36 mouse cellular contexts compared by ENCODE assay signal in genomic region chr11:4641185-4641584, GRCm38 (mm10). TPM values are rescaled to one million over a fixed set of nuclear protein-coding genes. Genes with fewer than 3 reads are reported as not detected.
"Had no signal": no experiment of that assay in that cellular context is flagged by ENCODE, and none has a peak within 500 bp of the region (broad histone marks: within the 10 kb centered on the region; RNA-seq: fewer than 3 reads in every experiment).

No protein-coding gene starts in this region.

- H3K27ac ChIP-seq: gastrocnemius, adult 2 months; heart, adult 2 months; heart, embryonic 13.5 days; heart, embryonic 15.5 days; hindbrain, embryonic 14.5 days; intestine, embryonic 15.5 days; layer of hippocampus, adult 2 months; left cerebral cortex, adult 2 months; limb, embryonic 10.5 days; limb, embryonic 12.5 days had no signal

- H3K27me3 ChIP-seq: heart, embryonic 13.5 days; heart, embryonic 15.5 days; intestine, embryonic 15.5 days; limb, embryonic 12.5 days had no signal

- H3K4me3 ChIP-seq: gastrocnemius, adult 2 months; heart, adult 2 months; heart, embryonic 13.5 days; heart, embryonic 15.5 days; intestine, embryonic 15.5 days; layer of hippocampus, adult 2 months; left cerebral cortex, adult 2 months; limb, embryonic 10.5 days; limb, embryonic 12.5 days had no signal

- H3K36me3 ChIP-seq: heart, embryonic 15.5 days had no signal

- DNase-seq: gastrocnemius, adult 2 months; gastrocnemius, postnatal 10 days; gastrocnemius, postnatal 36 days; heart, adult 11 months; heart, adult 2 months; heart, postnatal 4 days; kidney, adult 18-20 months; kidney, adult 8-10 months; kidney, postnatal 10 days; kidney, postnatal 25 days; kidney, postnatal 4 days had no signal

- ATAC-seq: forebrain, embryonic 16.5 days; hindbrain, embryonic 16.5 days; inflammation-experienced regulatory T-cells, adult 6 months; intestine, embryonic 15.5 days; intestine, postnatal 0 days had no signal

- H3K9ac ChIP-seq: heart, embryonic 13.5 days; heart, embryonic 15.5 days; hindbrain, embryonic 14.5 days; intestine, embryonic 15.5 days; limb, embryonic 12.5 days had no signal

- H3K4me2 ChIP-seq: heart, embryonic 11.5 days; heart, embryonic 13.5 days; heart, embryonic 15.5 days; hindbrain, embryonic 14.5 days; intestine, embryonic 15.5 days; limb, embryonic 12.5 days had no signal

- H3K9me3 ChIP-seq: heart, embryonic 13.5 days; heart, embryonic 15.5 days; intestine, embryonic 15.5 days; limb, embryonic 10.5 days; limb, embryonic 12.5 days had no signal

RNA-seq across cellular contexts. Expression of gene Gm11032, which starts 21.3 kb away (rescaled TPM):
- total RNA-seq: gastrocnemius, adult 2 months; gastrocnemius, postnatal 10 days; gastrocnemius, postnatal 36 days; heart, adult 2 months; heart, postnatal 25 days; heart, postnatal 4 days; layer of hippocampus, adult 2 months; layer of hippocampus, postnatal 10 days; layer of hippocampus, postnatal 25 days; left cerebral cortex, adult 2 months; left cerebral cortex, postnatal 14 days; left cerebral cortex, postnatal 36 days had no signal
- polyA plus RNA-seq: forebrain, embryonic 16.5 days; frontal cortex, adult 2 months; gonadal fat pad, adult 2 months; heart, adult 2 months; heart, embryonic 11.5 days; heart, embryonic 13.5 days; heart, embryonic 15.5 days; heart, postnatal 0 days; hindbrain, embryonic 11.5 days; hindbrain, embryonic 14.5 days; hindbrain, embryonic 16.5 days; inflammation-experienced regulatory T-cells, adult 6 months; intestine, embryonic 15.5 days; intestine, postnatal 0 days; kidney, embryonic 14.5 days; kidney, embryonic 16.5 days; limb, embryonic 10.5 days; limb, embryonic 12.5 days; limb, embryonic 14.5 days had no signal
